Mouse (Mus musculus) embryo, embryonic 10 days (tissue): Measurements from ENCODE around the gene Cilp.

Source experiments
- DNase-seq: peaks from one replicate; pipeline ENCODE4 v3.0.0-alpha.2; 2015; ENCODE audit warnings: low spot score

The Cilp gene

DNA sequence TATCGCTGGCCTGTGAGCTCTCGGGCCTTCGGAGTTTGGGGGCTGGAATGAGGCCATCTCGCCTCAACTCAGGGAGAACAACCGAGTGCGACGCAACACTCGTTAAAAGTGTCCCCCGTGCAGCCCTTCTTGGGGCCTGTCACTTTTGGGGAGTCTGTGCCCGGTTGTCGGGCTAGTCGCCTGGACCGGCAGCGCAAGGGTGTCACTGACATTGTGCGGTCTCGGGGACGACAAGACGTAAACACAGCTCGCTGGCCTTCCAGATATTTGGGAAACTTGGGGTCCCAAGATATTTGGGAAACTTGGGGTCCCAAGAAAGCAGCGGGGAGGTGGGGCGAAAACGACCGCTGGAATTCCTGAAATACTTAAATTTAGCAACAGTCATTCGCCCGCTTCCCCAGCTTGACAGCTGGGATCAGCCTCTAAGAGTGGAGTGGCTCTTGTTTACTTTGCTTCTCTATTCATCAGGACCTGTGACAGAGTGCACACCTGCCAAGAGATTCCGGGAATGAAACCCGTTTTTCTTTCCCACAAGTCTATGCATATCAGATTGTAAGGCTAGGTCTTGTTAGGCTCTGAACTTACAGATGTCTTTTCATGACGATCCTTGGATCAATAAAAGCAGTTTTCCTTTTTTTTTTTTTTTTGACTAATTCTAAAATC is 29.9 kb downstream of the Cilp start:
- no peak for DNase-seq

DNA sequence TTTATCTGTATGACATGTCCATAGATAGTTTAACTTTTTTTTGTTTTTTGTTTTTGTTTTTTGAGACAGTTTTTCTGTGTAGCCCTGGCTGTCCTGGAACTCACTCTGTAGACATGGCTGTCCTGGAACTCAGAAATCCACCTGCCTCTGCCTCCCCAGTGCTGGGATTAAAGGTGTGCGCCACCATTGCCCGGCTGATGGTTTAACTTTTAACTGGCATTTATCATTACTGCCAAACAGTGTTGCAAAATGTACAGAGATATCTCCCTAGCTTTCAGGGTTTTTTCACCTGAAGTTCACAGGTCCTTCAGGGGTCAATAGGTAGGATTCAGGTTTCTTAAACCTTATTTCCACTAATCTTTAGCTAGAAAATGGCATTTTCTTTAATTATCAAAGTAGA is 32.1 kb downstream of the Cilp start:
- no peak for DNase-seq

DNA sequence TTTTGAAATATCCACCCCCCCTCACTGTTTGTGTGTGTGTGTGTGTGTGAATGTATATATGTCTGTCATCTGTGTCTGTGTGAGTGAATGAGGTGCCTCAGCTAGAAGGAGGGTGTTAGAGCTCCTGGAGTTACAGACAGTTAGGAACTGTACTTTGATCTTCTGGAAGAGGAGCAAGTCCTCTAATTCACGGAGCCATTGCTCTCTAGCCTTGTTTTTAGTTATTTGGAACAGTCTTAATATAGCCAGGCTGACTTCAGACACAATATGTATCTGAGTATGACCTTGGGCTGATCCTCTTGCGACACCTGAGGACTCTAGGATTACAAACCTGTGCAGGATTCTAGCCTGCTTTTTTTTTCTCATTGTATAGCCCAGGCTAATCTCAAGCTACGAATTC is 33.8 kb downstream of the Cilp start:
- DNase-seq: no peak

DNA sequence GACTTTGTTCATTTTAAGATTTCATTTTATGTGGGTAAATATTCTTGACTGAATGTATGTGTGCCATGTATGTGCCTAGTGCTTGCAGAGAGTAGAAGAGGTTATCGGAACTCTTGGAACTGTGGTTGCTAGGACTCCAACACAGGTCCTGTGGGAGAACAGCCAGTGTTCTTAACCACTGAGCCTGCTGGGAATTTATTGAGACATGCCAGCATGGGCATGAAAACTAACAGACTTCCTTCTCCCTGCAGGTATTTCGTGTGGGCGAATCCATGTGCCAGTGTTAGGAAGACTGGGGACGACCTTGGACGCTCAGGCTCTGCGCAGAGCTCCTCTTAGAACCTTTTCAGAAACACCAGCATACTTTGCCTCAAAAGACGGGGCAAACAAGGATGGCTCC is 34.7 kb downstream of the Cilp start:
- DNase-seq: no peak

DNA sequence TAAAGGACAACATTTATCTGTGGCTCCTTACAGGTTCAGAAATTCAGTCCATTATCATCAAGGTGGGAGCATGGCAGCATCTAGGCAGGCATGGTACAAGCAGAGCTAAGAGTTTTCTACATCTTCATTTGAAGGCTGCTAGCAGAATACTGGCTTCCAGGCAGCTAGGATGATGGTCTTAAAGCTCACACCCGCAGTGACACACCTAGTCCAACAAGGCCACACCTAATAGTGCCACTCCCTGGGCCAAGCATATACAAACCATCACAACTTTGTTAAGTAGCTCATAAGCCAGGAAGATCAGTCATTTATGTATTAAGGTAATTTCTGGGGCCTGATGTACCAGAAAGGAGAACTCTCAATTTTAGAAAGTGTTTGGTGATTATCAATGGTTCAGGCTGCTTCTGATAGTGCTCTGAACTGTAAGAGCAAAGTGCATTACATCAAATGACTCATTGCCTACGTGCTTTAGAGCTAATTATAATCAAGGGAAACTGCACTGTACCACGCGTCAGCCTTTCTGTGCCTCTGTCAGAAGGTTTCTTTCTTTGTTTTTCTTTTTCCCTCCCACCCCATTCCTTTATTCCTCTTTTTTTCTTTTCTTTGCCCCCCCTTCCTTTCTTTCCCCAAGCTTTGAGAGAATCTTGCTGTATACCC is 37.5 kb downstream of the Cilp start:
- no peak for DNase-seq

DNA sequence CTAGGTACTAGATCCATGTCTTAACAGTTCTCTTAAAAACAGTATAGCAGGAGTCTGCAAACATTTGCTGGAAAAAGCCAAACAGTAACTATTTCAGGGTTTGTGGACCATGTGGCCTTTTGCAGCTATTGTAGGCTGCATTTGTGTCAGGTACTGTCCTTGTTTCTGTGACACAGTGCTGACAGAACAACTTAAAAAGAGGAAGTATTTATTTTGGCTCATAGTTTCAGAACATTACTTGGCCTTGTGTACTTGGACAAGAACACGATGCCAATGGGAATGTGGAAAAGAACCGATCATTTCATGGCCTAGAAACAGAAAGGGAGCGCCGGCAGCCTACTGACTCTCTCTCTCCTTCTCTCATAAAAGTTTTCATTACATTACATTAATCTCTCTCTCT is 38.6 kb downstream of the Cilp start:
- no peak for DNase-seq

DNA sequence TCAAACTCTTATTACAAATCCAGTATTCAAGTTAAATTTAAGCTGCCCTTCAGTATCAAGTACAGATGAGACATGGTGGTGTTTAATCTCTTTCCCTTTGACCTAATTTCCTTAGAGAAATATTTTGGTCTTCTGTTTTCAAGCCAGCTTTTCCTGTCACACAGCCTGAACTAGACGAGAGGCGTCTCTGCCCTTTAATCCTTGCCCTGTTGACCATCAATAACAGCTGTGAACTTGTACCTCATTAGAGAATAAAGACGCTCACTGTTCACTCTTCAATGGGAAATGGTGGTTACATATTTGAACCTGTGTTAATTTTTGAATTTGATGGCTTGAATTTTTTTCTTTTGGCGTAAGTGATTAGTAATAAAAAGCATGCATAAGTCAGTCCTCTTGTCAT is 39.3 kb downstream of the Cilp start:
- DNase-seq: no peak

DNA sequence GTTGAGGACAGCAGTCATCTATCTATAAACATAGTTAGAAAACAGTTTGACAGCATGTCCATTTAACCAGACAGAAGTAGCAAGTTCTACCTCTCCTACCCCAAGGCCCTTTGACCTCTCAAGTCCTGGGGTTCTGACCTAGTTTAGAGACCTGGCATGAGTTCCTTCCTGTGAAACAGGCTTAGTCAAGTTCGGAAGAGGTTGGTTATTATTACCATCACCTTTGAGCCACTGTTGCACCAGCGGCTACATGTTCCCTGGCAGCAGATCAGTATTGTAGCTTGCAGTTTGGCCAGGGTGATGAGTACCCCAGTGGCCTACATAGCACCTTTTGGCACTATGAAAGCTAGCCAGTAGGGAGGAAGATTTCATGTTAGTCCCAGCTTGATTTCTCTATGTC is 41.7 kb downstream of the Cilp start:
- no peak for DNase-seq

DNA sequence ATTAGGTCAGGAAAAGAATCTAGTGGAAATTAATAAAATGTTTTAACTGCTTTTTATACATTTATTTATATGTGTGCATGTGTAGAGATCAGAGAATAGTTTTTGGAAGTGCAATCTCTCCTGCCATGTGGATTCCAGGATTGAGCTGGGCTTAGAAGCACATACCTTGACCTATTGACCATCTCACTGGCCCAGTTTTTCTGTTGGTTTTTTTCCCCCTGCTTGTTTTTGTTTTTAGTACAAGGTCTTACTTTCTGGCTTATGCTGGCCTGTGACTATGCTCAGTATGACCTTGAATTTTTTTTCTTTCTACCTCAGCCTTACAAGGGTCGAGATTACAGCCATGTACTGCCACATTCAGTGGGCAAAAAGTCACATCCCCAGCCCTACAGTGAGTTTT is 43.0 kb downstream of the Cilp start:
- DNase-seq: no peak

DNA sequence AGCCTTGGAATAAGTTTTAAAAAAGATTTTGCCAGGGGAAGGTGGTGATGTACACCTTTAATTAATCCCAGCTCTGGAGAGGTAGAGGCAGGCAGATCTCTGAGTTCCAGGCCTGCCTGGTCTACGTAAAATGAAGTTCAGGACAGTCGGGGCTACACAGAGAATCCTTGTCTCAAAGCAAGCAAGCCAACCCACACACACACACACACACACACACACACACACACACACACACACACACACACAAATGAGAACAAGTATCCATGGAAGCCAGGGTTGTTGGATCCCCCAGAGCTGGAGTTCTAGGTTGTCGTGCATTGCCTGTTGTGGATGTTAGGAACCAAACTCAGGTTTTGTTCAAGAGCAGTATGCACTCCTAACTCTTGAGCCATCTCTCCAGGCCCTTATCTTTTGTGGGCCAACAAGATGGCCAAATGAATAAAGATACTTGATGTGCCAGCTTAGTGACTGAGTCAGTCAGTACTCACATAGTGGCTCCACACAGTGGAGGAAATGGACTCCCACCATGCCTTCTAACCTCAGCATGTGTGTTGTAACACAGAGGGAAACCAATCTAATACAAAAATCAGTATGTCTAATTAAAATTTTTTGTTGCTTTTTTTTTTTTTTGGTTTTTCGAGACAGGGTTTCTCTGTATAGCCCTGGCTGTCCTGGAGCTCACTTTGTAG is 47.8 kb downstream of the Cilp start:
- DNase-seq: peak; percentile 7

DNA sequence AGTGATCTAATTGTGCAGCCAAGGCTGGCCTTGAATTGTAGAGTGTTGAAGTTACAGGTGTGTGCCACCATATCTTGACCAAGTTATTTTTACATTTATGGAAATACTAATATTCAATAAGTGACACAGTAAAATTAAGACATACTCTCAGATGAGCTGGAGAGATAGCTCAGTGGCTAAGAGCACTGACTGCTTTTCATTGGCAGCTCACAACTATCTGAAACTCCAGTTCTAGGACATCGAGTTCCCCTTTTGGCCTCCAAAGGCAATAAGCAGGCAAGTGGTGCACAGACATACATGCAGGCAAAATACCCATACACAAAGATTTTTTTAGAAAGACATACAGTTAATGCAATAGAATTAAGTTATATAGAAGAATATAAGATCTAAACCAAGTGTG is 48.9 kb downstream of the Cilp start:
- no peak for DNase-seq

DNA sequence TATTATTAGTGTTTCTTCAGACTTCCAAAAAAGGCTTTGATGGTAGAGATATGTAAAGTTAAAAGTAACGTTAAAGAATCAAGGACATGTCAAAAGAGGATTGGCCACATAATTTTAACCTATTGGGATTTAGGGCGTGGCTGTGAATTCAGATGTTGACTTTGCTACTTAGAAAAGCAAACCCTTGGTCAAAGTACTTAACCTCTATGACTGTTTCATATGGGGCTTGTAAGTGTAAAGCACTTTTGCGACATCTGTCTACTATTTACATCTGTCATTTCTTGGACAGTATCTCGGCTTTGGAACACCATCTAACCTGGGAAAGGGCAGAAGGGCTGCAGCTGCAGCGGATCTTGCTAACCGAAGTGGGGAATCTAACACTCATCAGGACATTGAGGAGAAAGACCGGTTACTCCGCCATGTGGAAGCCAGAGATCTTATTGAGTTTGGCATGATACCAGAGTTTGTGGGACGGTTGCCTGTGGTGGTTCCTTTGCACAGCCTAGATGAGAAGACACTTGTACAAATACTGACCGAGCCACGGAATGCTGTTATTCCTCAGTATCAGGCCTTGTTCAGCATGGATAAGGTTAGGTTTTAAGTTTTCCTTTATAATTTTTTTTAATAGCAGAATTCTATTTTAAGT is 57.4 kb downstream of the Cilp start:
- no peak for DNase-seq

DNA sequence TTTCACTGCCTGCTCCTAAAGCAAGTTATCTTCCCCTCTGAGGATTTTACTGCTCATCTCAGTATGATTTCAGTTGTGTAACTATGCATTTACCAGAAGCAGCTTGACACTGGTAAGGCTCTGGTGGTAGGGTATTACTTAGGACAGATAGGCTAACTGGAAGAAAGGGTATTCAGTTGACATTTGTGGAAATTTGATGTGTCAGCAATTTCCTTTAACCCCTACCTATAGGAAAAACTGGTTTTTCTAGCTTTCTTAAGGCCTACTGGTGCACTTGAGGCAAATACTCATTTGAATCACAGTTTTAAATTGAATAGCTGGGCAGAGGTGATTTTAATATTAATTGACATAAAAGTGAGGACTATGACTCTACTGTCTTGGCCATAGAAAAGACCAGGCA is 61.0 kb downstream of the Cilp start:
- no peak for DNase-seq

DNA sequence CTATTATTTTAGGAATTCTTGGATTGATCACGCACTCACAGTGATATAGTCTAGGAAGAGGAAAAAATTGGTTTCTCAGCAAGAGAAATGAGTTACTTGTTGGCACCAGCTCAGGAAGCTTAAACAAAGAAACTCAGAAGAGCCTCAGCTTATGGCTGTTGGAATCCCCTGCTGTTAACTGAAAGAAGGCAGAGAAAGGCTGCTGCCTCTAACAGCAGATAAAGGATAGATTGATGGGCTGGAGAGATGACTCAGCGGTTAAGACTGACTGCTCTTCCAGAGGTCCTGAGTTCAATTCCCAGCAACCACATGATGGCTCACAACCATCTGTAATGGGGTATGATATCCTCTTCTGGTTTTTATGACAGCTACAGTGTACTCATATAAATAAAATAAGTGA is 62.4 kb downstream of the Cilp start:
- no peak for DNase-seq
